Mouse (Mus musculus) intestine, embryonic 16.5 days (tissue): ENCODE measurements around the gene Mib2. TPM values are rescaled to one million over a fixed set of nuclear protein-coding genes. Genes with fewer than 3 reads are reported as not detected.
A peak's percentile ranks its signal among the peaks of the same experiment; 100 is the strongest.
"Not testable (repeated sequence)": the region's sequence is repeated elsewhere in the genome, so short reads cannot be mapped to it uniquely, and the experiment has no call there.

Experiments used
- ATAC-seq: fragments of 200-750 bp; cut with Nextera tagmentation; 2 replicates; pipeline ENCODE4 v1.8.0; 2017; ENCODE audit warnings: moderate TSS enrichment, moderate library complexity
- H3K27ac ChIP-seq: fragments of 300-500 bp; sonication (generic); 2 replicates; pipeline ENCODE4 v1.5.1; 2014; ENCODE audit warnings: mild to moderate bottlenecking, low read length
- H3K27me3 ChIP-seq: fragments of 300-500 bp; sonication (generic); replicated peaks from 2 replicates; pipeline ENCODE4 v1.6.1; 2014; ENCODE audit warnings: low read length, control low read depth, mixed read lengths; ENCODE audit not compliant: control insufficient read depth, insufficient read depth
- H3K36me3 ChIP-seq: fragments of 300-500 bp; sonication (generic); 2 replicates; pipeline ENCODE4 v1.6.1; 2014; ENCODE audit warnings: low read length, control low read depth; ENCODE audit not compliant: control insufficient read depth, insufficient read depth
- H3K4me1 ChIP-seq: fragments of 300-500 bp; sonication (generic); 2 replicates; pipeline ENCODE4 v1.6.1; 2014; ENCODE audit warnings: low read length, control low read depth, mixed read lengths; ENCODE audit not compliant: control insufficient read depth, insufficient read depth
- H3K4me2 ChIP-seq: fragments of 300-500 bp; sonication (generic); 2 replicates; pipeline ENCODE4 v1.6.1; 2014; ENCODE audit warnings: low read depth, low read length, control low read depth
- H3K4me3 ChIP-seq: fragments of 300-500 bp; sonication (generic); 2 replicates; pipeline ENCODE4 v1.5.1; 2014; ENCODE audit warnings: mild to moderate bottlenecking, low read length
- H3K9ac ChIP-seq: fragments of 300-500 bp; sonication (generic); 2 replicates; pipeline ENCODE4 v1.6.1; 2014; ENCODE audit warnings: low read depth, low read length
- H3K9me3 ChIP-seq: fragments of 300-500 bp; sonication (generic); 2 replicates; pipeline ENCODE4 v1.6.1; 2016; ENCODE audit warnings: low read length, control low read depth; ENCODE audit not compliant: control insufficient read depth
- WGBS: fragments of 180-500 bp; shearing (Covaris S2); extraction: QIAGEN DNeasy Blood & Tissue Kit; methylation state at CpG from one replicate; pipeline ENCODE4 v1.1.7; 2014; 5-methylcytosine and 5-hydroxymethylcytosine counted together
- polyA plus RNA-seq: library from polyadenylated mRNA; unstranded; fragments of >200 nt; fragmentation: Nextera tagmentation; extraction: Ambion mirVana; gene quantifications from 2 replicates; pipeline ENCODE4 v1.2.1, GENCODE M21; 2015

The Mib2 gene
- polyA plus RNA-seq, 1 experiment from 2014 or later = 18.6 TPM

GRCm38 (mm10) chr4:155654183-155654455 lies 14.9 kb downstream of the Mib2 start:
- no peaks in the 10 kb centered on the region; the same call in 1 of the 2 replicates for H3K27me3 ChIP-seq
- H3K4me3 ChIP-seq = peak overlapping the region; percentile 49
- H3K4me1 ChIP-seq = peaks cover 43% of the 10 kb centered on the region
- WGBS = 5% methylated on average over 6 of the region's 6 CpGs
- peak; percentile 1; the same call in 1 of the 2 replicates for ATAC-seq
- H3K9ac ChIP-seq = peak overlapping the region; percentile 73
- H3K9me3 ChIP-seq = no peaks in the 10 kb centered on the region
- peak overlapping the region; percentile 21; the same call in 1 of the 2 replicates for H3K27ac ChIP-seq
- H3K4me2 ChIP-seq = peak overlapping the region; percentile 73
- peaks cover 18% of the 10 kb centered on the region for H3K36me3 ChIP-seq

- peak overlapping the region; percentile 73 for H3K9ac ChIP-seq
- WGBS = 5% methylated on average over 31 of the region's 31 CpGs
- peak overlapping the region; percentile 27; the same call in 1 of the 2 replicates for H3K27ac ChIP-seq
- H3K36me3 ChIP-seq = peaks cover 16% of the 10 kb centered on the region
- ATAC-seq = no peak
- H3K4me1 ChIP-seq = peaks cover 43% of the 10 kb centered on the region
- no peaks in the 10 kb centered on the region for H3K9me3 ChIP-seq
- H3K27me3 ChIP-seq = no peaks in the 10 kb centered on the region; the same call in 1 of the 2 replicates
- peak overlapping the region; percentile 73 for H3K4me2 ChIP-seq
- H3K4me3 ChIP-seq = peak overlapping the region; percentile 49
Observed at GRCm38 (mm10) chr4:155653451-155654182, 15.4 kb downstream of the Mib2 start.

DNA sequence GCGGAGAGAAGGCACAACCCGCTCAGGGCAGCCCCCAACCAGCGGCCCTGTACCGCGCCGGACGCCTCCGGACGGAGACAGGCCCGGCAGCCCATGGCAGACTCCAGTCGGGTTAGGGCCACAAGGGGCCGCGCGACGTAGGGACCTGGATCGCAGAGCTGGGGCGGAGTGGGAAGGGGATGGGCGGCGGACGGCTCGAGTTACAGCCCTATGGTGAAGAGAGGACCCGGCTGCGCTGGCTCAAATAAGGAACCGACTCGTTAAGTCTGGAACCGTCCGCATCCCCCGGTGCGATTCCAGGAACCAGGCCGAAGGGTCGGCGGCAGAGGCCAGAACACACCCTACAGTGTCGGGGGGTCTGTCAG lies 15.9 kb downstream of the Mib2 start, which contains the start of gene Mmp23:
Gene Mmp23 (minus strand): TSS at position 299 of the 365 bp plus-strand sequence.
- no peaks in the 10 kb centered on the region for H3K9me3 ChIP-seq
- peak within 1 kb of the TSS; percentile 49 for H3K4me3 ChIP-seq
- peak within 1 kb of the TSS; percentile 73 for H3K4me2 ChIP-seq
- H3K4me1 ChIP-seq = peaks cover 43% of the 10 kb centered on the region
- under 1% methylated on average over 33 of the region's 33 CpGs for WGBS
- H3K36me3 ChIP-seq = peaks cover 21% of the 10 kb centered on the region
- peak within 1 kb of the TSS; percentile 73 for H3K9ac ChIP-seq
- peak; percentile 26 for ATAC-seq
- no peaks in the 10 kb centered on the region; the same call in 1 of the 2 replicates for H3K27me3 ChIP-seq
- peak within 1 kb of the TSS; percentile 82 for H3K27ac ChIP-seq

DNA sequence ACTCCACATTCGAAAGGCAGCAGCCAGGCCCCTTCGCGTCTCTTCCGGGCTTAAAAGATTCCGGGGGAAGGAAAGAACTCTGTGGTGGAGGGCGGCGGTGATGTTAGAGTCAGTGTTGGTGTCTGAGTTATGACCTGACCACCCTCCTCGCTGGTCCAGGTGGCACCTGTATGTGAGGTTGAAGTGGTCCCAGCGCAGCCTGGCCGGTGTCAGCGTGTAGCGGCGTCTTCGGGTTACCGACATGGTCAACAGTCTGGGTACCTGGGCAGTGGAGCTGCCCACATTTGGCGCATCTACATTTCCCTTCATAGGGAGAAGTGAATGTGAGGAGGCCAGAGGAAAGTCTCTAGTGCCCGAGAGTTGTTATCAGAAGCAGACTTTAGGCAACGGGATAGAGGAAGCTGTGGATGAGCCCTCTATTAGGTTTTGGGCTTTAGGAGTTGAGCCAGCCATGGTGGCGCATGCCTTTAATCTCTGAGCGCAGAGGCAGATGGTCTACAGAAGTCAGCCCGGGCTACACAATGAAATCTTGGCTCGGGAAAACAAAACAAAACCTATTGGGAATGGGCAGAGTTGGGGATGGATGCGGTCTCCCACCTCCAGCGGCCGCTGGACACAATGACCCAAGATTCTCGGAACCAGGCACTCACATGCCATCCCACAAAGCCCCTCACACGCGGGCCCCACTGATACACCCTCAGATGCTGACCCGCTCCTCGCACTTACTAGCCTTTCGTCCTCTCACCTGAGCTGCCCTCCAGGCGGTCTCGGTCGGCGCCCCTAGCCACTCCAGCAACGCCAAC lies 16.5 kb downstream of the Mib2 start:
- 27% methylated on average over 36 of the region's 36 CpGs for WGBS
- H3K4me1 ChIP-seq = peaks cover 43% of the 10 kb centered on the region
- peak overlapping the region; percentile 82 for H3K27ac ChIP-seq

GRCm38 (mm10) chr4:155651553-155652269 lies 17.3 kb downstream of the Mib2 start:
- peak overlapping the region; percentile 73 for H3K9ac ChIP-seq
- peaks cover 20% of the 10 kb centered on the region for H3K36me3 ChIP-seq
- H3K4me3 ChIP-seq = peak overlapping the region; percentile 49
- no peaks in the 10 kb centered on the region for H3K9me3 ChIP-seq
- 50% methylated on average over 15 of the region's 15 CpGs for WGBS
- peak overlapping the region; percentile 73 for H3K4me2 ChIP-seq
- H3K27ac ChIP-seq = peak overlapping the region; percentile 82
- peaks cover 43% of the 10 kb centered on the region for H3K4me1 ChIP-seq
- peak; percentile 60 for ATAC-seq
- no peaks in the 10 kb centered on the region; the same call in 1 of the 2 replicates for H3K27me3 ChIP-seq

More for the DNA sequence above, 16.5 kb downstream of the Mib2 start:
- ATAC-seq = no peak
- H3K9ac ChIP-seq = peak overlapping the region; percentile 73
- peak overlapping the region; percentile 73 for H3K4me2 ChIP-seq
- H3K4me3 ChIP-seq = peak overlapping the region; percentile 49
- no peaks in the 10 kb centered on the region; the same call in 1 of the 2 replicates for H3K27me3 ChIP-seq
- H3K36me3 ChIP-seq = peaks cover 18% of the 10 kb centered on the region
- no peaks in the 10 kb centered on the region for H3K9me3 ChIP-seq

DNA sequence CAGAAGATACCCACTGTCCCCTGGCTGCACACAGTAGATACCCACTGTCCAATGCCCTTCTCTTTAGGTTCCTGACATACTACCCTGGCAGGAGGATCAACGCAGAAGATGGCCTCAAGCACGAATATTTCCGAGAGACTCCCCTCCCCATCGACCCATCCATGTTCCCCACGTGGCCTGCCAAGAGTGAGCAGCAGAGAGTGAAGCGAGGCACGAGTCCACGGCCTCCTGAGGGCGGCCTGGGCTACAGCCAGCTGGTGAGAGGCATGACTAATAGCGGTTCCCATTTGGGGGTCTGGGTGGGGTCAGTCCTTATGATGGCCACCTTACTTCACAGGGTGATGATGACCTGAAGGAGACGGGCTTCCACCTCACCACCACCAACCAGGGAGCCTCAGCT lies 19.6 kb downstream of the Mib2 start:
- H3K9ac ChIP-seq = no peak overlapping the region
- H3K27me3 ChIP-seq = no peaks in the 10 kb centered on the region; the same call in 1 of the 2 replicates
- no peak overlapping the region for H3K4me2 ChIP-seq
- ATAC-seq = no peak
- H3K9me3 ChIP-seq = no peaks in the 10 kb centered on the region
- no peak overlapping the region for H3K27ac ChIP-seq
- H3K4me3 ChIP-seq = no peak overlapping the region
- peaks cover 34% of the 10 kb centered on the region for H3K4me1 ChIP-seq
- peaks cover 20% of the 10 kb centered on the region for H3K36me3 ChIP-seq
- WGBS = 91% methylated on average over 11 of the region's 11 CpGs

- Histone ChIP-seq H3K4me2 (no peak overlapping the region), H3K36me3 (peaks cover 39% of the 10 kb centered on the region), H3K27me3 (no peaks in the 10 kb centered on the region), H3K27ac (no peak overlapping the region), H3K4me3 (no peak overlapping the region), H3K9ac (no peak overlapping the region), H3K4me1 (no peaks in the 10 kb centered on the region), H3K9me3 (no peaks in the 10 kb centered on the region)
- no peak for ATAC-seq
- 85% methylated on average over 5 of the region's 5 CpGs for WGBS
Observed at GRCm38 (mm10) chr4:155645721-155646120, 23.3 kb downstream of the Mib2 start.

GRCm38 (mm10) chr4:155645308-155645707 lies 23.7 kb downstream of the Mib2 start, which contains the start of gene Gm10563:
Gm10563 (minus strand) TSS chr4:155645408.
- not testable (repeated sequence) for H3K9ac ChIP-seq, H3K27me3 ChIP-seq, H3K4me3 ChIP-seq, H3K4me1 ChIP-seq, ATAC-seq, H3K9me3 ChIP-seq, H3K4me2 ChIP-seq, H3K27ac ChIP-seq
- peaks cover 37% of the 10 kb centered on the region for H3K36me3 ChIP-seq
- 95% methylated on average over 2 of the region's 2 CpGs for WGBS

- H3K4me3 ChIP-seq = no peak overlapping the region
- 62% methylated on average over 1 of the region's 1 CpGs for WGBS
- ATAC-seq = peak; percentile 67
- H3K27me3 ChIP-seq = no peaks in the 10 kb centered on the region
- no peaks in the 10 kb centered on the region for H3K9me3 ChIP-seq
- H3K4me1 ChIP-seq = no peaks in the 10 kb centered on the region
- H3K4me2 ChIP-seq = no peak overlapping the region
- no peak overlapping the region for H3K27ac ChIP-seq
- H3K9ac ChIP-seq = no peak overlapping the region
- peaks cover 32% of the 10 kb centered on the region for H3K36me3 ChIP-seq
Observed at GRCm38 (mm10) chr4:155643531-155643930, 25.5 kb downstream of the Mib2 start.
